Mouse (Mus musculus): ENCODE results near the gene Laptm5. TPM values are rescaled to one million over a fixed set of nuclear protein-coding genes. Genes with fewer than 3 reads are reported as not detected.

The Laptm5 gene
- total and polyA plus RNA-seq, 3 experiments: 101 to 696 (median 234) TPM

GRCm38 (mm10) chr4:130972421-130972829, 59.5 kb downstream of the Laptm5 start:
- no peaks in the 10 kb centered on the region for H3K36me3 ChIP-seq (ENCODE audit: control insufficient read depth in 1 of 2, insufficient read depth in 2 of 2, low read length in 2 of 2)
- no peaks in the 10 kb centered on the region for H3K9me3 ChIP-seq (replicated peaks; ENCODE audit: insufficient read depth, low read length)
- no peak overlapping the region for H3K4me3 ChIP-seq (ENCODE audit: control insufficient read depth in 1 of 2, insufficient read depth in 1 of 2, low read depth in 2 of 2, low read length in 2 of 2)
- TF ChIP-seq MYC (IDR thresholded peaks at IDR 0.05; ENCODE audit: low read depth, low read length): no peak
- no peak for TF ChIP-seq ZKSCAN1 (IDR thresholded peaks at IDR 0.05; ENCODE audit: low read depth, low read length)
- TF ChIP-seq GATA1 (IDR thresholded peaks at IDR 0.05; ENCODE audit: low read depth, low read length): no peak
- TF ChIP-seq CTCF (IDR thresholded peaks at IDR 0.05 in 2 of 3, conservative IDR thresholded peaks at IDR 0.05 in 1 of 3; ENCODE audit: control insufficient read depth in 1 of 3, insufficient read depth in 1 of 3, low read depth in 2 of 3, low read length in 3 of 3, poor library complexity in 1 of 3, severe bottlenecking in 1 of 3): no peak
- TF ChIP-seq POLR2AphosphoS5 (IDR thresholded peaks at IDR 0.05; ENCODE audit: borderline replicate concordance, low read depth, low read length): no peak
- TF ChIP-seq NELFE (IDR thresholded peaks at IDR 0.05; ENCODE audit: low read depth, low read length): no peak
- TF ChIP-seq BHLHE40 (IDR thresholded peaks at IDR 0.05; ENCODE audit: borderline replicate concordance, low read depth, low read length): no peak
- no peak for TF ChIP-seq POLR2A (IDR thresholded peaks at IDR 0.05; ENCODE audit: control insufficient read depth in 1 of 2, insufficient read depth in 1 of 2, low read depth in 1 of 2, low read length in 2 of 2, poor library complexity in 1 of 2)
- no peak for TF ChIP-seq MXI1 (IDR thresholded peaks at IDR 0.05; ENCODE audit: low read depth, low read length)
- TF ChIP-seq CHD2 (IDR thresholded peaks at IDR 0.05; ENCODE audit: low read length): no peak
- TF ChIP-seq MAZ (IDR thresholded peaks at IDR 0.05; ENCODE audit: low read depth, low read length): no peak
- TF ChIP-seq KAT2A (conservative IDR thresholded peaks at IDR 0.05; ENCODE audit: low read depth, low read length): no peak
- H3K4me1 ChIP-seq (ENCODE audit: control insufficient read depth in 1 of 2, insufficient read depth in 2 of 2, low read length in 2 of 2): no peaks in the 10 kb centered on the region
- H3K79me2 ChIP-seq (ENCODE audit: control insufficient read depth, insufficient read depth, low read length, poor library complexity): no peaks in the 10 kb centered on the region
- no peak overlapping the region for H3K9ac ChIP-seq (ENCODE audit: control insufficient read depth, low read depth, low read length, poor library complexity, severe bottlenecking)
- H3K27ac ChIP-seq (ENCODE audit: control insufficient read depth, low read depth, low read length): no peak overlapping the region
- DNase-seq (ENCODE audit: low read depth, low spot score): no peak
- no peaks in the 10 kb centered on the region for H3K27me3 ChIP-seq (ENCODE audit: control insufficient read depth in 1 of 2, insufficient read depth in 2 of 2, low read length in 2 of 2)

DNA sequence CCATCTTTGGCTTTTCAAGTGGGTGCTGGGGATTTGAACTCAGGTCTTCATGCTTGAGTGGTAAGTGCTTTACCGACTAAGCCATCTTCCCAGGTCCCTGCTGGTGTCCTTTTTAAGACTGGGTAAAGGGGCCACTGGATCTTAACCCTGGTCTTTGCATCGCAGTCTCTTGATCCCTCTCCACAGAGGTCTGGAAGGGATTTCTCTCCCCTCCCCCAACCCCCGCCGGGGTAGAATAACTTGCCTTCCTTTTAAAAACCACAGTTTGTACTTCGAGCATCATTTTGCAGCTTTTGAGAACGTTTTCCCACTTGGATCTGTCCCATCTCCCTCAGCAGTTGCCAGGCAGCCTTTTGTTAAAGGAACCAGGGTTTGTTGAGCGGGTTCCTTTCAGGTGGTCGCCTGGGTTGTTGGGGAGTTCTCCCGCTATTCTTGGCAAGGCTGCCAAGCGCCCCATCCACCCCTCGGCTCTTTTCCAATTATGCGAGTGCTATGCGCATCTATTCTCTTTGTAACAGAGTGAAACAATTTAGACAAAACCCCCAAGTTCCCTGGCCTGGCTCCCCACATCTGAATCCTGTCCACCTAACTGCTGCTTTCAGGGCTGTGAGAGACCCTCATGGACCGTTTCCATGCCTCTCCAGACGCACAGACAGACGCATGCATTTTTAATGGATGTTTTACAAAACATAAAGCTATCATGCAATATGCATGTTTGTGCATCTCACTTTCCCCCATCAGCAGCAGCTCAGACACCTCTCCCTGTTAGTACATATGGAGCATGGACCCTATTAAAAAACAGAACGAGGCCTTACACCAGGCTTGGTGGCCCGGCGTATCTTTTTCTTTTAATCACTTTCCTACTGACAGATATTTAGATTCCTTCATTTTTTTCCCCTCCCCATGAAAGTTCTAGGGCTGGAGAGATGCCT, 60.7 kb downstream of the Laptm5 start:
- no peak for TF ChIP-seq TBP (IDR thresholded peaks at IDR 0.05; ENCODE audit: low read depth, low read length)
- no peak for TF ChIP-seq USF1 (IDR thresholded peaks at IDR 0.05; ENCODE audit: low read depth, low read length)
- TF ChIP-seq MEF2A (IDR thresholded peaks at IDR 0.05; ENCODE audit: extremely low read depth, insufficient replicate concordance, low read depth, low read length, poor library complexity, severe bottlenecking): no peak
- no peak for TF ChIP-seq CHD2 (IDR thresholded peaks at IDR 0.05; ENCODE audit: low read length)
- no peak for TF ChIP-seq POLR2AphosphoS2 (IDR thresholded peaks at IDR 0.05; ENCODE audit: low read length)
- no peak for TF ChIP-seq POLR2AphosphoS5 (IDR thresholded peaks at IDR 0.05; ENCODE audit: borderline replicate concordance, low read depth, low read length)
- no peak for TF ChIP-seq HCFC1 (IDR thresholded peaks at IDR 0.05; ENCODE audit: low read depth, low read length)
- no peak for TF ChIP-seq BHLHE40 (IDR thresholded peaks at IDR 0.05; ENCODE audit: borderline replicate concordance, low read depth, low read length)
- TF ChIP-seq MAZ (IDR thresholded peaks at IDR 0.05; ENCODE audit: low read depth, low read length): no peak
- TF ChIP-seq RAD21 (IDR thresholded peaks at IDR 0.05; ENCODE audit: low read depth, low read length): no peak
- TF ChIP-seq MXI1 (IDR thresholded peaks at IDR 0.05; ENCODE audit: low read depth, low read length): no peak
- TF ChIP-seq CHD1 (IDR thresholded peaks at IDR 0.05; ENCODE audit: low read depth, low read length): no peak
- TF ChIP-seq MAX (IDR thresholded peaks at IDR 0.05; ENCODE audit: low read length): no peak
- TF ChIP-seq TAL1 (IDR thresholded peaks at IDR 0.05; ENCODE audit: low read length): no peak
- TF ChIP-seq ELF1 (IDR thresholded peaks at IDR 0.05; ENCODE audit: low read depth, low read length): no peak
- no peak for DNase-seq (ENCODE audit: low read depth, low spot score)
- Histone ChIP-seq H3K36me3 (ENCODE audit: control insufficient read depth in 1 of 2, insufficient read depth in 2 of 2, low read length in 2 of 2) (no peaks in the 10 kb centered on the region), H3K4me3 (ENCODE audit: control insufficient read depth in 1 of 2, insufficient read depth in 1 of 2, low read depth in 2 of 2, low read length in 2 of 2) (no peak overlapping the region), H3K4me1 (ENCODE audit: control insufficient read depth in 1 of 2, insufficient read depth in 2 of 2, low read length in 2 of 2) (no peaks in the 10 kb centered on the region), H3K27ac (ENCODE audit: control insufficient read depth, low read depth, low read length) (no peak overlapping the region), H3K79me2 (ENCODE audit: control insufficient read depth, insufficient read depth, low read length, poor library complexity) (no peaks in the 10 kb centered on the region), H3K9me3 (replicated peaks; ENCODE audit: insufficient read depth, low read length) (no peaks in the 10 kb centered on the region), H3K27me3 (ENCODE audit: control insufficient read depth in 1 of 2, insufficient read depth in 2 of 2, low read length in 2 of 2) (no peaks in the 10 kb centered on the region), H3K9ac (ENCODE audit: control insufficient read depth, low read depth, low read length, poor library complexity, severe bottlenecking) (no peak overlapping the region)

Measured in MEL (cell line).